Mouse (Mus musculus) adrenal gland, postnatal 10 days (tissue): ENCODE measurements around the gene Unc45a. TPM values are rescaled to one million over a fixed set of nuclear protein-coding genes. Genes with fewer than 3 reads are reported as not detected.
"Not testable (repeated sequence)": the region's sequence is repeated elsewhere in the genome, so short reads cannot be mapped to it uniquely, and the experiment has no call there.

ENCODE experiments used
- DNase-seq: peaks from one replicate; pipeline ENCODE4 v3.0.0; 2021; ENCODE audit warnings: mixed read lengths
- total RNA-seq, 2 experiments: library from RNA; stranded (reverse); gene quantifications; 2 replicates each; pipeline ENCODE4 v1.2.3; 2021

Unc45a gene
- total RNA-seq, 2 experiments from 2014 or later, result 40.8 to 44.6 TPM

GRCm38 (mm10) chr7:80325292-80325868 is 15.4 kb downstream of the Unc45a start:
- no peak for DNase-seq

- DNase-seq, result not testable (repeated sequence)
Measured at GRCm38 (mm10) chr7:80324816-80325119, 16.0 kb downstream of the Unc45a start.

- peak; percentile 96 for DNase-seq
Measured at GRCm38 (mm10) chr7:80324043-80324815, 16.6 kb downstream of the Unc45a start, which contains the start of gene Rccd1. Gene Rccd1, minus strand, starts transcription at chr7:80324454.

- DNase-seq, result no peak
Measured at GRCm38 (mm10) chr7:80323336-80323735, 17.5 kb downstream of the Unc45a start.

GRCm38 (mm10) chr7:80319846-80320496 is 20.8 kb downstream of the Unc45a start:
- DNase-seq, result no peak

GRCm38 (mm10) chr7:80318670-80319069 is 22.1 kb downstream of the Unc45a start:
- DNase-seq, result no peak

- DNase-seq, result no peak
Measured at GRCm38 (mm10) chr7:80317439-80318115, 23.2 kb downstream of the Unc45a start.

GRCm38 (mm10) chr7:80315733-80316132 is 25.1 kb downstream of the Unc45a start:
- DNase-seq, result no peak

- no peak for DNase-seq
Measured at GRCm38 (mm10) chr7:80310771-80311170, 30.0 kb downstream of the Unc45a start.

GRCm38 (mm10) chr7:80307766-80308165 is 33.0 kb downstream of the Unc45a start:
- DNase-seq, result no peak

- no peak for DNase-seq
Measured at GRCm38 (mm10) chr7:80301522-80301921, 39.3 kb downstream of the Unc45a start.

- no peak for DNase-seq
Measured at GRCm38 (mm10) chr7:80299568-80299967, 41.2 kb downstream of the Unc45a start.

GRCm38 (mm10) chr7:80298754-80299153 is 42.1 kb downstream of the Unc45a start:
- DNase-seq, result no peak

- DNase-seq, result no peak
Measured at GRCm38 (mm10) chr7:80297041-80297440, 43.8 kb downstream of the Unc45a start.

GRCm38 (mm10) chr7:80296462-80296861 is 44.3 kb downstream of the Unc45a start:
- DNase-seq, result no peak

- DNase-seq, result no peak
Measured at GRCm38 (mm10) chr7:80294764-80295648, 45.8 kb downstream of the Unc45a start.

GRCm38 (mm10) chr7:80294062-80294763 is 46.6 kb downstream of the Unc45a start, which contains the start of gene Prc1:
Gene Prc1, plus strand, starts transcription at chr7:80294450.
- DNase-seq, result peak; percentile 100

- no peak for DNase-seq
Measured at GRCm38 (mm10) chr7:80287736-80288135, 53.1 kb downstream of the Unc45a start.

- no peak for DNase-seq
Measured at GRCm38 (mm10) chr7:80285725-80286124, 55.1 kb downstream of the Unc45a start.

GRCm38 (mm10) chr7:80284391-80284790 is 56.4 kb downstream of the Unc45a start:
- DNase-seq, result no peak
